Mouse (Mus musculus): ENCODE data around the gene Pzp. TPM values are rescaled to one million over a fixed set of nuclear protein-coding genes. Genes with fewer than 3 reads are reported as not detected.

Gene Pzp
- polyA plus RNA-seq, 1 experiment from 2014 or later, result 0.79 TPM

GRCm38 (mm10) chr6:128466563-128466962 is 60.0 kb downstream of the Pzp start:
- Histone ChIP-seq H3K36me3 (ENCODE audit: control insufficient read depth, insufficient read depth, low read length) (no peaks in the 10 kb centered on the region), H3K9ac (ENCODE audit: low read length) (no peak overlapping the region), H3K4me2 (ENCODE audit: low read depth, low read length) (no peak overlapping the region), H3K9me3 (ENCODE audit: control insufficient read depth, low read length) (no peaks in the 10 kb centered on the region), H3K27ac (ENCODE audit: low read length) (no peak overlapping the region), H3K27me3 (ENCODE audit: control insufficient read depth, insufficient read depth, low read depth, low read length) (no peaks in the 10 kb centered on the region), H3K4me1 (replicated peaks; ENCODE audit: control insufficient read depth, insufficient read depth, low read length) (no peaks in the 10 kb centered on the region), H3K4me3 (ENCODE audit: low read length) (no peak overlapping the region)
- no peak for ATAC-seq (ENCODE audit: low read depth)
- 55% methylated on average over 3 of the region's 3 CpGs for WGBS

DNA sequence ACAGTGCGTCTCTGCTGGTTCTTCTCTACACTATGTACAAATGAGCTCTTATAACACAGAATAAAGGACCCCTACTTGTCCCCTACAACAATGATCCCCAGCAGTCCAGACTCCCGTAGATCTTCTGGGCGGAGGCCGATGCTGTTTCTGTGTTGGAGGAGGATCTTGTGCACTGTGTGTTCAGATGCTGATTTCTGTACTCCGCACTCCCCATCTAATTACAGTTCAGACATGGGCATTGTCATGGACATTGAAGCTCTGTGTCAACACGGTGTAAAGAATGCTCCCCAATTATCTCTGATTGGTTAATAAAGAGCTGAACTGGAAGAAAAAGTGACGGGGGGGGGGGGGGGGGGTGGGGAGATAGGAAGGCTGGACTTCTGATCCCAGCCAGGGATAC is 60.5 kb downstream of the Pzp start:
- Histone ChIP-seq H3K27me3 (ENCODE audit: control insufficient read depth, insufficient read depth, low read depth, low read length) (no peaks in the 10 kb centered on the region), H3K9ac (ENCODE audit: low read length) (no peak overlapping the region), H3K4me2 (ENCODE audit: low read depth, low read length) (no peak overlapping the region), H3K9me3 (ENCODE audit: control insufficient read depth, low read length) (no peaks in the 10 kb centered on the region), H3K27ac (ENCODE audit: low read length) (no peak overlapping the region), H3K4me3 (ENCODE audit: low read length) (no peak overlapping the region), H3K36me3 (ENCODE audit: control insufficient read depth, insufficient read depth, low read length) (no peaks in the 10 kb centered on the region), H3K4me1 (replicated peaks; ENCODE audit: control insufficient read depth, insufficient read depth, low read length) (no peaks in the 10 kb centered on the region)
- ATAC-seq (ENCODE audit: low read depth), result no peak
- 56% methylated on average over 7 of the region's 7 CpGs for WGBS

DNA sequence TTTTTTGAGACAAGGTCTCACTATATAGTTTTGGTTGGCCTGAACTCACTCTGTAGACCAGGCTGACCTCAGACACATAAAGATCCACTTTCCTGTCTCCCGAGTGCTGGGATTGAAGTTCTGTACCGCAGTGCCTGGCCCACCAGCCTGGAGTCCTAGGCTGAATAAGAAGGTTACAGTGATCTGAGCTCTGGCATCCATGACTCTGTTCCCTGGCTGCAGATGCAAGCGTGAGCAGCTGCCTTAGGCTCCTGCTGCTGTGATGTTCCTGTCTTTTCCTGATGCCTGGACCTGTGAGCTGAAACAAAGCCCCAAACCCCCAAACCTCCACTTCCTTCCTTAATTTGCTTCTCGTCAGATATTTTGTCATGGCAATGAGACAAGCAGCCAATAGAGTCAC is 61.5 kb downstream of the Pzp start:
- H3K4me2 ChIP-seq (ENCODE audit: low read depth, low read length), result no peak overlapping the region
- 80% methylated on average over 4 of the region's 4 CpGs for WGBS
- no peak overlapping the region for H3K27ac ChIP-seq (ENCODE audit: low read length)
- no peaks in the 10 kb centered on the region for H3K9me3 ChIP-seq (ENCODE audit: control insufficient read depth, low read length)
- H3K4me1 ChIP-seq (replicated peaks; ENCODE audit: control insufficient read depth, insufficient read depth, low read length), result no peaks in the 10 kb centered on the region
- H3K9ac ChIP-seq (ENCODE audit: low read length), result no peak overlapping the region
- no peak for ATAC-seq (ENCODE audit: low read depth)
- no peak overlapping the region for H3K4me3 ChIP-seq (ENCODE audit: low read length)
- no peaks in the 10 kb centered on the region for H3K36me3 ChIP-seq (ENCODE audit: control insufficient read depth, insufficient read depth, low read length)
- no peaks in the 10 kb centered on the region for H3K27me3 ChIP-seq (ENCODE audit: control insufficient read depth, insufficient read depth, low read depth, low read length)

DNA sequence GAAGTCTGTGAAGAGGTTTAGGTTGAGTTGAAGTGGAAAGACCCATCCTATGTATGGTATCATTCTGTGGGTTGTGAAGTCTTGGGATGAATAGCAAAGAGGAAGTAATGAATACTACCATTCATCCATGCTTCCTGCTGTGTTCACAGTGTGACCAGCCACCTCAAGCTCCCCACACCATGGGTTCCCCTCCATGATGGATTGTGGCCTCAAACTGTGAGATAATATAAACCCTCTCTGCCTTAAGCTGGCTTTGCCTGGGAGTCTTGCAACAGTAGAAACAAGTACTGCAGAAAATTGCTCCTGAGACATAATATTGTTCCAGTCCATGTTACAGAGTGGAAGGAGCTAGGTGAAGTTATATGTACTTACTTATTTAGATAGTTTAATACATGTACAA is 64.9 kb downstream of the Pzp start:
- H3K9ac ChIP-seq (ENCODE audit: low read length), result no peak overlapping the region
- no peaks in the 10 kb centered on the region for H3K27me3 ChIP-seq (ENCODE audit: control insufficient read depth, insufficient read depth, low read depth, low read length)
- H3K27ac ChIP-seq (ENCODE audit: low read length), result no peak overlapping the region
- no peak overlapping the region for H3K4me2 ChIP-seq (ENCODE audit: low read depth, low read length)
- no peak overlapping the region for H3K4me3 ChIP-seq (ENCODE audit: low read length)
- no peak for ATAC-seq (ENCODE audit: low read depth)
- H3K4me1 ChIP-seq (replicated peaks; ENCODE audit: control insufficient read depth, insufficient read depth, low read length), result no peaks in the 10 kb centered on the region; the same call in 1 of the 2 replicates
- no peaks in the 10 kb centered on the region for H3K36me3 ChIP-seq (ENCODE audit: control insufficient read depth, insufficient read depth, low read length)
- no peaks in the 10 kb centered on the region for H3K9me3 ChIP-seq (ENCODE audit: control insufficient read depth, low read length)

DNA sequence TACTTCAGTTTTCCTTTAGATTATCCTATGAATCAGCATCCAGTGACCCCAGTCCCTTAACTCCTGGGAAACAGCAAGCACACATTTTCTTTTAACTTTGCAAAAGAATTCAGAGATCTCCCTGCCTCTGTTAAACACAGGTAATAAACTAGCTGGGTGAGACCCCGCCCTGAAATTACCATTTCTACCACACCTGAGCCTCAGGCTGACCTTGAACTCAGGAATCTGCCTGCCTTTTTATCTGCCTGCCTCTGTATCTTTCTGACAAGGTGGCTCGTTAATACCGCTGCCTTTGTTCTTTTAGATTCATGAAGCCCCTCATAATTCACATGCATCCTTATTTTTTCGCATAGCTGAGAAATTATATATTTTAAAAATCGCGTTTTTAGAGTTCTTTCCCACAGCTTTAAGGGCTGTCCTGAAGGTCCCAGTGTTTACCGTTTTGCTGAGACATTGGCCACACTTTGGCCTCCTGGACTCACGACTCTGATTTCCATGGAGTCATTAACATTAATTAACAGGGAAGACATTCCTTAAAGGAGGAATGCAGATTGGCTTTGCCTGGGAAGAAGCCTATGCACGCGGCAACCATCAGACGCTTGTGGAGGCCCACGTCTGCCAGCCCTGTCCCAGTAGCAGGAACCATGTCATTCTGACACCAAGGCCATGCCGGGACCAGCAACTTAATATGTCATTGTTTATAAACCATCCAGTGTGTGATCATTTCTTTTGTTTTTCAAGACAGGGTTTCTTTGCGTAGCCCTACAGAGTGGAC is 65.6 kb downstream of the Pzp start:
- peaks cover 4% of the 10 kb centered on the region; the same call in 1 of the 2 replicates for H3K4me1 ChIP-seq (replicated peaks; ENCODE audit: control insufficient read depth, insufficient read depth, low read length)
- H3K9me3 ChIP-seq (ENCODE audit: control insufficient read depth, low read length), result no peaks in the 10 kb centered on the region
- no peak overlapping the region for H3K4me2 ChIP-seq (ENCODE audit: low read depth, low read length)
- no peak overlapping the region for H3K4me3 ChIP-seq (ENCODE audit: low read length)
- no peaks in the 10 kb centered on the region for H3K36me3 ChIP-seq (ENCODE audit: control insufficient read depth, insufficient read depth, low read length)
- WGBS, result 74% methylated on average over 14 of the region's 14 CpGs
- H3K27ac ChIP-seq (ENCODE audit: low read length), result no peak overlapping the region
- ATAC-seq (ENCODE audit: low read depth), result no peak
- H3K9ac ChIP-seq (ENCODE audit: low read length), result no peak overlapping the region
- no peaks in the 10 kb centered on the region for H3K27me3 ChIP-seq (ENCODE audit: control insufficient read depth, insufficient read depth, low read depth, low read length)

DNA sequence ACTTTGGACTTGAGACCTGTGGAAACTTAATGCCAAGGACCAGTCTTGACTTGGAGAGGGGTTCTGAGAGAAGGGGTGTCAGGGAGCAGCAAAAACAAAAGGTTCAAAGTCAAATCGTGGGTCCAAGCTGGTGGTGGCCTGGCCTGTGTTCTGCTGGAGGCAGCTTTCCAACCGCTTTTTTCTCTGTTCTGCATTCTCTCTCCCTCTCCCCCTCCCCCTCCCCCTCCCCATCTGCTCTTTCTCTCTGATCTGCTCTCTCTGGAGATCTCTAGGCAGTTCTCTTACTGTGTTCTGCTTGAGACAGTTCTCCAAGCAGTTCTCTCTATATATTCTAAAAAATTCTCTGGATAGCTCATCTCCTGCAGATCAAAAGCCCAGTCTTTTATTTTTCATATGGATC is 66.2 kb downstream of the Pzp start:
- Histone ChIP-seq H3K4me2 (ENCODE audit: low read depth, low read length) (no peak overlapping the region), H3K9me3 (ENCODE audit: control insufficient read depth, low read length) (no peaks in the 10 kb centered on the region), H3K4me1 (replicated peaks; ENCODE audit: control insufficient read depth, insufficient read depth, low read length) (peaks cover 4% of the 10 kb centered on the region; the same call in 1 of the 2 replicates), H3K36me3 (ENCODE audit: control insufficient read depth, insufficient read depth, low read length) (no peaks in the 10 kb centered on the region), H3K4me3 (ENCODE audit: low read length) (no peak overlapping the region), H3K27me3 (ENCODE audit: control insufficient read depth, insufficient read depth, low read depth, low read length) (no peaks in the 10 kb centered on the region), H3K27ac (ENCODE audit: low read length) (no peak overlapping the region), H3K9ac (ENCODE audit: low read length) (no peak overlapping the region)
- ATAC-seq (ENCODE audit: low read depth), result no peak
- 43% methylated on average over 2 of the region's 2 CpGs for WGBS

DNA sequence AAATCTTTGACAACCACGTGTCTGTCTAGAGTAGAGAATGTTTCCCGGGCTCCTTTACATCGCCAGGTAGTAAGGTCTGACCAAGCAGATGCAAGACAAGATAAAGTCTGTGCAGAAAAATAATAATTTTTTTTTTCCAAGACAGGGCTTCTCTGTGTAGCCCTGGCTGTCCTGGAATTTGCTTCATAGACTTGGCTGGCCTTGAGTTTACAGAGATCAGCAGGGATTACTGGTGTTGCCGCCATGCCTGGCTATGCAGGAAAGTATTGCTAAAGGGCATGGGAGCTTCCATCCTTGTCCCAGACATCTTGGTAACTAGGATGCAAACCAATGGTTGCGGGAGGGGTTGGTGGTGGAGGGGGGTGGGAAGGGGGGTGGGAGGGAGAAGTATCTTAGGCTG is 69.3 kb downstream of the Pzp start:
- Histone ChIP-seq H3K4me3 (ENCODE audit: low read length) (no peak overlapping the region), H3K9ac (ENCODE audit: low read length) (no peak overlapping the region), H3K9me3 (ENCODE audit: control insufficient read depth, low read length) (no peaks in the 10 kb centered on the region), H3K36me3 (ENCODE audit: control insufficient read depth, insufficient read depth, low read length) (no peaks in the 10 kb centered on the region), H3K4me1 (replicated peaks; ENCODE audit: control insufficient read depth, insufficient read depth, low read length) (peaks cover 4% of the 10 kb centered on the region; the same call in 1 of the 2 replicates), H3K4me2 (ENCODE audit: low read depth, low read length) (no peak overlapping the region), H3K27me3 (ENCODE audit: control insufficient read depth, insufficient read depth, low read depth, low read length) (no peaks in the 10 kb centered on the region), H3K27ac (ENCODE audit: low read length) (no peak overlapping the region)
- 79% methylated on average over 5 of the region's 5 CpGs for WGBS
- no peak for ATAC-seq (ENCODE audit: low read depth)

DNA sequence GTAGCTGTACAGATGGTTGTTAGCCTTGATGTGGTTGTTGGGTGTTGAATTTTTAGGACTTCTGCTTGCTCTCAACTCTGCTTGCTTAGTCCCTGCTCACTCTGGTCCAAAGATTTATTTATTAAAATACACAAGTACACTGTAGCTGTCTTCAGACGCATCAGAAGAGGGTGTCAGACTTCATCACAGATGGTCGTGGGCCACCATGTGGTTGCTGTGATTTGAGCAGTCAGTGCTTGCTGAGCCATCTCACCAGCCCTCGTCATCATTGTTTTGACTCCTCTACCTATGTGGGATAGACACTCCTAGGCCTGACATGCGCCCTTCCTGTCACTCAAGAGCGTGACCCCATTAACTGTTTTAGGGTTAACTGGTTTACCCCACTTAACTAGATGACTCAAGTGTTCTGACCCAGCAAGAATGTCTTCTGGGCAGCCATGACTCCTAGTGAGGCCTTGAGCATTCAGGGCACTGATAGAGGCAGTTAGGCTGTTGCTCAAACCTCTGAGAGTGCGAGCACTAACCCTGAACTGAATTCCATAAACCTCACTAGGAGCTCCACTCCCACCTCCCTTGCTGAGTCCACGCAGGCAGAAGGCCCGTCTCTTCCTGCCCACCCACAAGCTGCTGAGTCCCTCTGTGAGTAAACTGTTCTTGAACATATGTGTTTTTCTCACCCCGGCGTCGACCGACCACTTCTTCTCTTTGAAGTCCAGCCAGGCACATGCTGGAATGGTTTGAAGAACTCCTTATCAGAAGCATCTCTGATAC is 70.5 kb downstream of the Pzp start:
- no peaks in the 10 kb centered on the region for H3K27me3 ChIP-seq (ENCODE audit: control insufficient read depth, insufficient read depth, low read depth, low read length)
- H3K4me1 ChIP-seq (replicated peaks; ENCODE audit: control insufficient read depth, insufficient read depth, low read length), result peaks cover 4% of the 10 kb centered on the region; the same call in 1 of the 2 replicates
- H3K4me3 ChIP-seq (ENCODE audit: low read length), result no peak overlapping the region
- no peak overlapping the region for H3K4me2 ChIP-seq (ENCODE audit: low read depth, low read length)
- no peaks in the 10 kb centered on the region for H3K9me3 ChIP-seq (ENCODE audit: control insufficient read depth, low read length)
- 42% methylated on average over 12 of the region's 12 CpGs for WGBS
- ATAC-seq (ENCODE audit: low read depth), result no peak
- H3K9ac ChIP-seq (ENCODE audit: low read length), result no peak overlapping the region
- no peak overlapping the region for H3K27ac ChIP-seq (ENCODE audit: low read length)
- no peaks in the 10 kb centered on the region for H3K36me3 ChIP-seq (ENCODE audit: control insufficient read depth, insufficient read depth, low read length)

DNA sequence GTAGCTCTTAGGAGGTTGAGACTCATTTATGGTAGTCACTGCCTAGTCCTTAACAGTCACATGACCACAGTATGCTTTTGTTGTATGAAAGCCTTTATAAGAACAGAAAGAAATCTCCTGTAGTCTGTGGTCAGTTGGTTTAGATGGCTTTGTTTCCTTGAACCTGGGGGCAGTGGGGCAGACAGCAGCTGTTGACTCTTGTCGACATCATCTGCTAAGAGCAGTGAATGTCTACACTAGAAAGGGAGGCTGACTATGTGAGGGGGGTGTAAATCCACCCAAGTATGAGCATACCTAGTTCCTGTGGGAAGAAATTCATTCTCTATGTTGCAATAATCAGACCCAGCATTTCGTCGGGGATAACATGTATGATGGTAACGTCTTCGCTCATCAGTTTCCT is 79.5 kb downstream of the Pzp start:
- H3K9me3 ChIP-seq (ENCODE audit: control insufficient read depth, low read length), result no peaks in the 10 kb centered on the region
- 95% methylated on average over 5 of the region's 5 CpGs for whole genome bisulfite sequencing
- H3K4me2 ChIP-seq (ENCODE audit: low read depth, low read length), result no peak overlapping the region
- no peaks in the 10 kb centered on the region for H3K4me1 ChIP-seq (replicated peaks; ENCODE audit: control insufficient read depth, insufficient read depth, low read length)
- ATAC-seq (ENCODE audit: low read depth), result no peak
- H3K27me3 ChIP-seq (ENCODE audit: control insufficient read depth, insufficient read depth, low read depth, low read length), result no peaks in the 10 kb centered on the region
- H3K36me3 ChIP-seq (ENCODE audit: control insufficient read depth, insufficient read depth, low read length), result no peaks in the 10 kb centered on the region
- H3K27ac ChIP-seq (ENCODE audit: low read length), result no peak overlapping the region
- H3K9ac ChIP-seq (ENCODE audit: low read length), result no peak overlapping the region
- H3K4me3 ChIP-seq (ENCODE audit: low read length), result no peak overlapping the region

Data from lung, embryonic 16.5 days (tissue).